25 mouse cellular contexts compared by ENCODE assay signal in the genomic region with DNA sequence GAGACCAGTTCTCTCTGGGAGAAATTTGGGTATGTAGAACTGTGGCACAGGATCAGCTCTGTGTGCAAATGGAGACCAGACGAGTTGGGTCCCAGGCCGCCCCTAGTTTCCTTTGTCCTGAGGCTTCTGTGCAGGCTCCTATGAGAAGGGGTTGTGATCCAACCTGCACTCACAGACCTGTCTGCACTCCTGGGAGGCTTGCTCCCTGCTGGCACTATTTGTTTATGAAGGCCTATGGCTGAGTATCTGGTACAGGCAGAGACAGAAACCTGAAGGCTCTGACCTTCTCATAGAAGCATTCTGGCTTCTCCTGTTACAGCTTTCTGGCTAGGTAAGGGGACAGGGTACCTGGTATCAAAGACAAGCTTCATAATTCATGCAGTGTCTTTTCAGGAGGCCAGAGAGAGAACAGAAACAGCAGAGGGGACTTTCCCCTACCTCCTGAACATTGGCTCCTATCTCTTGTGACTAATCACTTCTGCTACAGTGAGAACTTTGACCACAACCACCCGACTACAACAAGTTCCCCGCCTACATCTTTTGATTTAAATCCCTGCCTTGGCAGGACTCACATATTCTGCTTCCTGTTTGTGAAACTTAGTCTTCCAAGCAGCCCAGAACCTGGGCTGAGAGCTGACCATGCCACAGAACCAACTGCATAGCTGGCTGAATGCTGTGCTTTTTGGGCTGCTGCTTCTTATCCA. TPM values are rescaled to one million over a fixed set of nuclear protein-coding genes. Genes with fewer than 3 reads are reported as not detected.
DNase-seq lines count a peak whose midpoint lies in the region; ATAC-seq and TF ChIP-seq lines count a peak whose summit lies in the region.
"Not testable (repeated sequence)": the region's sequence is repeated elsewhere in the genome, so short reads cannot be mapped to it uniquely, and the experiment has no call there.
"Had no signal": no experiment of that assay in that cellular context is flagged by ENCODE, and none has a peak within 500 bp of the region (broad histone marks: within the 10 kb centered on the region; RNA-seq: fewer than 3 reads in every experiment).

No protein-coding gene starts in this region.

- not testable (repeated sequence) for H3K9me3 ChIP-seq in intestine, embryonic 14.5 days (ENCODE audit: control insufficient read depth, low read length); intestine, postnatal 0 days (ENCODE audit: control insufficient read depth); liver, embryonic 16.5 days (replicated peaks; ENCODE audit: control insufficient read depth, low read length); stomach, postnatal 0 days (ENCODE audit: control insufficient read depth, low read length)

- H3K27ac ChIP-seq in intestine, embryonic 14.5 days (ENCODE audit: low read depth); intestine, postnatal 0 days (ENCODE audit: low read depth, low read length); liver, embryonic 16.5 days (ENCODE audit: low read length); stomach, postnatal 0 days (replicated peaks): not testable (repeated sequence)

- not testable (repeated sequence) for H3K4me1 ChIP-seq in intestine, embryonic 14.5 days (replicated peaks; ENCODE audit: control insufficient read depth, insufficient read depth, low read length); intestine, postnatal 0 days (replicated peaks; ENCODE audit: control insufficient read depth, insufficient read depth, low read length); liver, embryonic 16.5 days (ENCODE audit: control insufficient read depth, low read depth, low read length); stomach, postnatal 0 days (replicated peaks; ENCODE audit: control insufficient read depth, insufficient read depth)

- not testable (repeated sequence) for DNase-seq in intestine, embryonic 14.5 days (ENCODE audit: low spot score); stomach, postnatal 0 days (ENCODE audit: low spot score)

- H3K4me3 ChIP-seq in intestine, embryonic 14.5 days (ENCODE audit: low read depth, low read length); intestine, postnatal 0 days (ENCODE audit: low read depth, low read length); liver, embryonic 16.5 days (ENCODE audit: low read depth, low read length); stomach, postnatal 0 days (ENCODE audit: low read depth, low read length): not testable (repeated sequence)

- H3K36me3 ChIP-seq in intestine, embryonic 14.5 days (ENCODE audit: control insufficient read depth, insufficient read depth, low read length); intestine, postnatal 0 days (ENCODE audit: control insufficient read depth, insufficient read depth); liver, embryonic 16.5 days (ENCODE audit: control insufficient read depth, insufficient read depth); stomach, postnatal 0 days (ENCODE audit: control insufficient read depth, insufficient read depth, low read length): not testable (repeated sequence)

- WGBS in intestine, embryonic 14.5 days: no CpG with 5 or more reads among the region's 4 CpGs
- WGBS in intestine, postnatal 0 days: no CpG with 5 or more reads among the region's 4 CpGs
- WGBS in liver, embryonic 16.5 days (ENCODE audit: insufficient replicate concordance): no CpG with 5 or more reads among the region's 4 CpGs
- no CpG with 5 or more reads among the region's 4 CpGs for WGBS in stomach, postnatal 0 days

- H3K27me3 ChIP-seq in intestine, embryonic 14.5 days (replicated peaks; ENCODE audit: control insufficient read depth, insufficient read depth, low read length); intestine, postnatal 0 days (replicated peaks; ENCODE audit: control insufficient read depth, insufficient read depth, low read length); liver, embryonic 16.5 days (ENCODE audit: control insufficient read depth, insufficient read depth, low read depth, low read length); stomach, postnatal 0 days (ENCODE audit: control insufficient read depth, insufficient read depth, low read length): not testable (repeated sequence)

- TF ChIP-seq EP300 in stomach, postnatal 0 days (optimal IDR thresholded peaks at IDR 0.05): not testable (repeated sequence)

- not testable (repeated sequence) for H3K9ac ChIP-seq in intestine, embryonic 14.5 days (ENCODE audit: low read length); intestine, postnatal 0 days (ENCODE audit: low read depth, low read length); liver, embryonic 16.5 days (ENCODE audit: low read depth, low read length); stomach, postnatal 0 days (ENCODE audit: low read length)

- ATAC-seq in common myeloid progenitor, adult 5-6 weeks (replicated peaks; ENCODE audit: low read depth, poor library complexity, severe bottlenecking): peak; percentile 99
- ATAC-seq in intestine, embryonic 14.5 days (replicated peaks; ENCODE audit: low FRiP score, low TSS enrichment, low read depth): peak; percentile 77
- ATAC-seq in intestine, postnatal 0 days: peak; percentile 97
- peak; percentile 55; the same call in 1 of the 2 replicates for ATAC-seq in liver, embryonic 16.5 days (ENCODE audit: low read depth)
- peak; percentile 81 for ATAC-seq in megakaryocyte progenitor cell, adult 5-6 weeks (replicated peaks; ENCODE audit: poor library complexity)
- peak; percentile 95 for ATAC-seq in stomach, postnatal 0 days (ENCODE audit: low FRiP score, low TSS enrichment)

- TF ChIP-seq CTCF in intestine, postnatal 0 days (IDR thresholded peaks at IDR 0.05; ENCODE audit: low read depth); stomach, postnatal 0 days (IDR thresholded peaks at IDR 0.05; ENCODE audit: low read depth): not testable (repeated sequence)

- not testable (repeated sequence) for H3K4me2 ChIP-seq in intestine, embryonic 14.5 days (ENCODE audit: low read length); intestine, postnatal 0 days (replicated peaks; ENCODE audit: low read depth); liver, embryonic 16.5 days (ENCODE audit: low read depth, low read length); stomach, postnatal 0 days (replicated peaks; ENCODE audit: low read depth)

RNA-seq across cellular contexts. Expression of a gene that starts 39.5 kb away (rescaled TPM):
- not detected in 2 replicates for total RNA-seq in common myeloid progenitor, adult 5-6 weeks (2017)
- polyA plus RNA-seq in intestine, embryonic 14.5 days (2014; fragmentation: Nextera tagmentation; extraction: Ambion mirVana): 0.34 and 0.55 TPM in 2 replicates
- polyA plus RNA-seq in intestine, postnatal 0 days (2015; fragmentation: Nextera tagmentation; extraction: Ambion mirVana): 6.1 and 7.2 TPM in 2 replicates
- polyA plus RNA-seq in liver, embryonic 16.5 days (2015; fragmentation: Nextera tagmentation; extraction: Ambion mirVana): 0.16 and 0.37 TPM in 2 replicates
- total RNA-seq in megakaryocyte progenitor cell, adult 5-6 weeks (2015): not detected in 2 replicates
- total RNA-seq in megakaryocyte progenitor cell, adult 5-6 weeks (2017): not detected in 2 replicates
- polyA plus RNA-seq in stomach, postnatal 0 days (2015; fragmentation: Nextera tagmentation; extraction: Ambion mirVana): 112 and 113 TPM in 2 replicates
- total RNA-seq: adrenal gland, adult 18-20 months; adrenal gland, postnatal 36 days; ES-E14; forebrain, postnatal 0 days; heart, adult 8-10 months; heart, postnatal 25 days had no signal
- polyA plus RNA-seq: C2C12; embryonic facial prominence, embryonic 12.5 days; embryonic facial prominence, embryonic 15.5 days; forebrain, embryonic 11.5 days; forebrain, embryonic 14.5 days; forebrain, postnatal 0 days; frontal cortex, adult 2 months; heart, embryonic 11.5 days; heart, embryonic 14.5 days; heart, postnatal 0 days; hindbrain, embryonic 10.5 days; hindbrain, embryonic 13.5 days; hindbrain, embryonic 16.5 days had no signal

RNA-seq across cellular contexts. Expression of a gene that starts 39.7 kb away (rescaled TPM):
- not detected in 2 replicates for total RNA-seq in common myeloid progenitor, adult 5-6 weeks (2017)
- 0.86 and 2.0 TPM in 2 replicates for polyA plus RNA-seq in intestine, embryonic 14.5 days (2014; fragmentation: Nextera tagmentation; extraction: Ambion mirVana)
- polyA plus RNA-seq in intestine, postnatal 0 days (2015; fragmentation: Nextera tagmentation; extraction: Ambion mirVana): 161 and 172 TPM in 2 replicates
- polyA plus RNA-seq in liver, embryonic 16.5 days (2015; fragmentation: Nextera tagmentation; extraction: Ambion mirVana): 3.5 and 4.0 TPM in 2 replicates
- total RNA-seq in megakaryocyte progenitor cell, adult 5-6 weeks (2015): not detected in 2 replicates
- not detected in 2 replicates for total RNA-seq in megakaryocyte progenitor cell, adult 5-6 weeks (2017)
- polyA plus RNA-seq in stomach, postnatal 0 days (2015; fragmentation: Nextera tagmentation; extraction: Ambion mirVana): 2.4 and 2.6 TPM in 2 replicates
- total RNA-seq: forebrain, postnatal 0 days; gastrocnemius, adult 2 months had no signal
- polyA plus RNA-seq: embryonic facial prominence, embryonic 12.5 days; forebrain, embryonic 11.5 days; forebrain, embryonic 14.5 days; forebrain, postnatal 0 days; frontal cortex, adult 2 months; heart, embryonic 11.5 days; hindbrain, embryonic 10.5 days; hindbrain, embryonic 13.5 days; hindbrain, embryonic 16.5 days had no signal

RNA-seq across cellular contexts. Expression of a gene that starts 55.0 kb away (rescaled TPM):
- not detected in 2 replicates for total RNA-seq in common myeloid progenitor, adult 5-6 weeks (2017)
- 0.09 and 0.27 TPM in 2 replicates for polyA plus RNA-seq in intestine, embryonic 14.5 days (2014; fragmentation: Nextera tagmentation; extraction: Ambion mirVana)
- 0.52 and 1.2 TPM in 2 replicates for polyA plus RNA-seq in intestine, postnatal 0 days (2015; fragmentation: Nextera tagmentation; extraction: Ambion mirVana)
- polyA plus RNA-seq in liver, embryonic 16.5 days (2015; fragmentation: Nextera tagmentation; extraction: Ambion mirVana): 0.37 and 0.48 TPM in 2 replicates
- total RNA-seq in megakaryocyte progenitor cell, adult 5-6 weeks (2015): not detected in 2 replicates
- total RNA-seq in megakaryocyte progenitor cell, adult 5-6 weeks (2017): 0.20 and 0.21 TPM in 2 replicates
- 20.0 and 23.2 TPM in 2 replicates for polyA plus RNA-seq in stomach, postnatal 0 days (2015; fragmentation: Nextera tagmentation; extraction: Ambion mirVana)
- total RNA-seq: ES-E14; forebrain, postnatal 0 days had no signal
- polyA plus RNA-seq: C2C12; forebrain, postnatal 0 days; heart, embryonic 11.5 days; heart, embryonic 14.5 days had no signal

Comparison
In these comparisons a context has a peak if more than half of its experiments do, and no peak if none do; other contexts are left out.
1. RNA of a gene that starts 39.7 kb away (polyA plus RNA-seq): 161 to 172 TPM in intestine, postnatal 0 days; 3.5 to 4.0 TPM in liver, embryonic 16.5 days, 2.4 to 2.6 TPM in stomach, postnatal 0 days and 0.86 to 2.0 TPM in intestine, embryonic 14.5 days; every median in the first group is over 10 times any median in the second.
2. RNA of a gene that starts 39.5 kb away (polyA plus RNA-seq): 112 to 113 TPM in stomach, postnatal 0 days; 6.1 to 7.2 TPM in intestine, postnatal 0 days, 0.34 to 0.55 TPM in intestine, embryonic 14.5 days and 0.16 to 0.37 TPM in liver, embryonic 16.5 days; every median in the first group is over 10 times any median in the second.
3. Peak in every context shown above with its lines, with median percentiles within 50 percentile points of each other: ATAC-seq.